Mouse (Mus musculus) heart, postnatal 36 days (tissue): ENCODE data around the gene Gnrhr. TPM values are rescaled to one million over a fixed set of nuclear protein-coding genes. Genes with fewer than 3 reads are reported as not detected.
A peak's percentile ranks its signal among the peaks of the same experiment; 100 is the strongest.

Experiments used
- DNase-seq, 2 experiments: peaks; one replicate each; pipeline ENCODE4 v3.0.0; 2021 to 2022
- intact Hi-C: fragments of 180-260 bp; cut with DNase I; formaldehyde crosslinking; loops from one replicate; pipeline ENCODE4 v1.15.1; 2025
- total RNA-seq, 2 experiments: library from RNA; stranded (reverse); gene quantifications; 2 replicates each; pipeline ENCODE4 v1.2.3; 2021

Gnrhr gene
- under 1 TPM; 0.22 to 0.84 TPM for total RNA-seq

DNA sequence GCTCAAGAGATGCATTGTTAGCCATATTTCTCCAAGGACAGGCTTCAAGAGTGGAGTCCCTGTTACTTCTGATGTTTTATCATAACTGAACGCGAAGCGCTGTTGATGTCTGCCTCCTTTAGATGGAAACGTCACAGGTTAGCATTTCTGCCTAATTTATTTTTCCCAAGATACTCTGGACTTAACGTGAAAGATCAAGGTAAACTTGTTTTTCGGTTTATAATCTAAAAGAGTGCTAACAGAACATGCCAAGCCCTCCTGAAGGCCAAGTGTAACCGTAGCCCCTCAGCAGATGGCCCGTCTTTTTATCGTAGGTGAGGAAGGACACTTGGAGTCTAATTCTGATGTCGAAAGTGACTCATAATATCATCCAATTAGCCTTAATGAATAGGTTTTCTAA lies at the start of gene Gnrhr:
Gene Gnrhr, minus strand, starts transcription at position 101 of the 400 bp plus-strand sequence.
- intact Hi-C loops: loop anchor here (10.0 kb wide), 1 partner anchor 447 kb away; no protein-coding TSS in a partner anchor
- DNase-seq: no peak

DNA sequence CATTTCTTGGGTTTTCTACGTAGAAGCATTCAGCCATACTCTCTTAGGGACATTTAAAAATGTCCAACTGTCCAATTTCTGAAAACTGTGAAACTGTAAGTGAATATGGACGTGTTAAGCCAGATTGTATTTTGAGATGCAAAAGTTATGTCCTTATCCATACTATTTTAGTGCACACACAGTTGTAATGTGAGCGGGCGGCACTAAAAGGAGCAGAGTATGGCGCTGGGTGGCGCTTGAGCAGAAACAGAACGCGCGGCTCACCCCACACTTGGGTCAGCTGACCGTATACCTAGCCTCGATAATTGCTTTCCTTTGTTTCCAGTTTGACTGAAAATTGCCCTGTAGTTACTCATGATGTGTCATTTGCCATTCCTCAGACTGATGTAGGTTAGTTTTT lies 48.9 kb upstream of the Gnrhr start:
- intact Hi-C loops: no loop called here
- no peak for DNase-seq

DNA sequence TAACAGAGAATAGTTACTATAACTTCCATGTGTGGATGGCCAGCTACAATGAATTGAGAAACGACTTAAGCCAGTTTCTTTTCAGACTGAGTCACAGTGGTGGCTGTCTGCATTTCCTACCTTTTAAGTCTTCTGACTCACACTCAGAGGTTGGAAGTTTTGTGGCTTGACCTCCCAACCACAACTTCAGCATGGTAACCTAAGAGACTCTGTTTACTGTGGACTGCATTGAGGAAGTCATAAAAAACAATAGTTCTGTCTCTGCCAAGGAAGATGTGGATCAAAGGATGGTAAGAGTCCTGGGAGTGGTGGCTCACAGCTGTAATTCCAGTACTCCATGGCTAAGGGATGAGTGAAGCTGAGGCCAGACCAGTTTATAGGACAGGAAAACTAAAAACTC lies 47.2 kb upstream of the Gnrhr start:
- no peak for DNase-seq
- intact Hi-C loops: no loop called here

DNA sequence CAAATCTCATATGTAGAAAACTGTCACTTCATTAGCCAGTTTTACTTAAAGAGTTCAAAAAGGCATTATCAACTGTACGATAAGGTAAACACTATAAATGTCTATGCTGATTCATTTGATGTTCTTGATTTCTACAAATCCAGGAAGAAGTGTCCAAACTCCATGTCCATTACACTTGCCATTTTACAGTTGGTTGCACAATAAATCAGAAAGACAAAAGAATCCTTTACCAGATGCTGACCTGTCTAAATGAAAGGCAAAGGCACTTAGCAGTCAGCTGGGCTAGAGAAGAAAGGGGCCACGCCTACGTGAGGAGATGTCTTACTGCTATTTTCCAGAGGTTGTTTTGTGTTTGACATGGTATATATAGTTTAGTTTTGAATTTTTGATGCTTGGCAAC lies 46.6 kb upstream of the Gnrhr start:
- no peak for DNase-seq
- intact Hi-C loops: no loop called here

DNA sequence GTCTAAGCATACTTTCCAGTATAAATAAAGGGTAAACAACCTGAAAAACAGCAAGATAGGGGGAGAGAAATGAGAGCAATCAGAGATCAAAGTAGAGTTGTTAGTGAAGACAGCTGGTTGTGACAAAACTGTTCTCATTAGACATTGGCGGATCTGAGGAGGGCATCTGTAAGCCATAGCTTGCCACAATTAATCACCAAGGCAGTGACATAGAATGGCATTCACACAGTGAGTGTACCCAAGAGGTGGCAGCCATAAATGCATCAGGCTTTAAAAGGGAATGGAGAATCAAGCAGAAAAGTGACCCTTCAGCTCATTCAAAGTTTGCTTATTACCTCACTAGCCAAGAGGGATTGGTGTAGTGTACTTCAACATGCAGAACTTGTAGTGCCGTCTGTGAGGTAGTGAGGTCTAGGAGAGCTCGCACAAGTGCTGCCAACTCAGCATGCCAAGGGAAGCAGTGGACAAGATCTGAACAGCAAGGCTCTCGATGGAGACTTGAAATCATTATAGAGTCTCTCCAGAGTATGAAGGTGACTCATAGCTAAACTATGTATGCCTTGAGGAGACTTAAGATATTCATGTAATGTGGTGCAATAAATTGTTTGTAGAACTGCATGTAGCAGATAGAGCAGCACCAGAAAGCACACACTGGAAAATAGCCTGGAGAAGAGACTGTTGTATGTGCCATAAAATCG lies 29.6 kb upstream of the Gnrhr start:
- DNase-seq: no peak

DNA sequence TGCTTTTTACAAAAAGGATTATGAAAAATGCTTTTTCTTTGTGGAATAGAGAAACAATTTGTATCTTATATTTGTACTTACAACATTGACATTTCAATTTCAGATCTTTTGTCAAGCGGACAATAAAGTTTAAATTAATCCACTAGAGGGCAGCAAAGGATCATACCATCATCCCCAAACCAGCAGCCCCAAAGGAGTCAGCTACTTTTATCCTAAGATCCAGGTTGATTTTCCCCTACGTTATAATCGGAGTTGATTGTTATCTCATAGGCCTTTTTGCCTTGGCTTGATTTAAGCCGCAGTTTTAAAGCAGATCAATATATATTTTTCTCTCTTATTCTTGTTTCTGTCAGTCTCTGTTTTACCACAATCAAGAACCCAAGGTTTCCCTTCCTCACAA lies 6.3 kb downstream of the Gnrhr start:
- intact Hi-C loops: loop anchor here (1.0 to 10.0 kb wide), 3 partner anchors 124 to 453 kb away; partner anchors contain the start of gene Cenpc1
- DNase-seq: no peak

More for the DNA sequence above, 29.6 kb upstream of the Gnrhr start:
- intact Hi-C loops: no loop called here

DNA sequence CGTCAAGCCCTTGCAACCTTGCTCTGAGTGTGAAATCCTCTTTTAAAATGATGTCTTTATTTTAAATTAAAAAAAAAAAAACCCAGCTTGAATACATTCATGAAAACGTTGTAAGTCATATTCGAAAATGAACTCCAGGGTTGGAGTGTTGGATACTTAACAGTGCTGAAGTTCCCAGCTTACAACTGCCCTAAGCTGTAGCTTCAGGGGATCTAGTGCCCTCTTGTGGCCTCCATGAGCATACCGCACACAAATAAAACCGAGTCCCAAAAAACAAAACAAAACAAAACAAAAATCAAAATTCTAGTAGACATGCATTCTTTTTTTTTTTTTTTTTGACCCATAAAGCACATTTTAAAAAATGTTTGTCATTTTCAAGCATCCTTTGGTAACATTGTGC lies 6.9 kb downstream of the Gnrhr start:
- intact Hi-C loops: loop anchor here (1.0 to 10.0 kb wide), 3 partner anchors 123 to 454 kb away; partner anchors contain the start of gene Cenpc1
- peak; percentile 18 to 42 for DNase-seq

DNA sequence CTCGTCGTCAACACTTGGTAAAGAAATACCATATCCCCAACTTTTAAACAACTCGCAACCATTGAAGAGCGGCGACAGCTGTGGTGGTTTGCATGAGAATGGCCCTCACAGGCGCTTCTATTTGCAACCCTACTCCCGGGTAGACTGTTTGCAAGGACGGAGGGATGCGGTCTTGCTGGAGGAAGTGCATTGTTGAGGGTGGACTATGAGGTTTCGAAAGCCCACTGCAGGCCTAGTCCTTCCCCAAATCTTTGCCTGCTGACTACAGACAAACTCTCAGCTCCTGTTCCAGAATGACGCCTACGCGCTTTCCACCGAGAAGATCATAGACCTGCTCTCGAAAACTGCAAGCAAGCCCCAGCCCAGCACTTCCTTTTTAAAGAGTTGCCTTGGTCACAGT lies 7.4 kb downstream of the Gnrhr start:
- intact Hi-C loops: loop anchor here (5.0 to 10.0 kb wide), 2 partner anchors 123 to 455 kb away; partner anchors contain the start of gene Cenpc1
- DNase-seq: no peak

DNA sequence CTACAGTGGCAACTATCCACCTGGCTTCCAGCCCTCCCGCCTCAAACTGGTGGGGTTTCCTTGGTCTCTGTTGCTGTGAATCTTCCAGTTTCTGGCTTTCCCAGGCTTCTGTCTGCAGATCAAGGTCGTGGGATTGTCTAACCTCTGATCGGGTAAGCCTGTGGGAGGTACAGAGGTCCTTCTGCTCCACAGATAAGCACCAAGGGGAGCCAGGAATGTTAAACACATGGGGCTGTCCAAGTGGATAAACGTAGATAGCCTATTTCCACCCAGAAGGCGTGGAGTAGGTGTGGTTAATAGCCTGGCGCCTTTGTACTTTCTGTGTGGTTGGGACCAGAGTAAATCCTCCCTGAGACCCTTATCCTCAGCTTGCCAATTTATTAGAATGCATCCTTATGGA lies 10.3 kb downstream of the Gnrhr start:
- intact Hi-C loops: no loop called here
- DNase-seq: no peak

DNA sequence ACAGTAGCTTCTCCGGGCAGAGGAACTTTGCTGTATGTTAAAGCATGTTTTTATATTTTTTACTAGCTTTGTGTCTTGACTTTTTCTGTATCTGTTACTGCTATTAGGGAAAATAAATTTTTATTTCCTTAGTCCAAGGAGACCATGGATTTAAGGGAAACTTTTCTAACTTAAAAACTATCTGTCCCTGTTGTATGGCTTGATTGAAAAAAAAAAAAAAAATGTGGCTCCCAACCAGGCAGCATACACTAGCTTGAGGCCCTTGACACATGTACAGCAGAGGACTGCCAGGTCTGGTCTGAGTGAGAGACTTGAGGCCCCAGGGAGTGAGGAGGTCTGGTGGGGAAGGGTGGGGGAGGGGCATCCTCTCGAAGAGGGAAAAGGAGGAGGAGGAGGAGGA lies 23.9 kb downstream of the Gnrhr start:
- no peak for DNase-seq
- intact Hi-C loops: loop anchor here (5.0 kb wide), 1 partner anchor 629 kb away; the partner anchor contains the start of gene Ythdc1

DNA sequence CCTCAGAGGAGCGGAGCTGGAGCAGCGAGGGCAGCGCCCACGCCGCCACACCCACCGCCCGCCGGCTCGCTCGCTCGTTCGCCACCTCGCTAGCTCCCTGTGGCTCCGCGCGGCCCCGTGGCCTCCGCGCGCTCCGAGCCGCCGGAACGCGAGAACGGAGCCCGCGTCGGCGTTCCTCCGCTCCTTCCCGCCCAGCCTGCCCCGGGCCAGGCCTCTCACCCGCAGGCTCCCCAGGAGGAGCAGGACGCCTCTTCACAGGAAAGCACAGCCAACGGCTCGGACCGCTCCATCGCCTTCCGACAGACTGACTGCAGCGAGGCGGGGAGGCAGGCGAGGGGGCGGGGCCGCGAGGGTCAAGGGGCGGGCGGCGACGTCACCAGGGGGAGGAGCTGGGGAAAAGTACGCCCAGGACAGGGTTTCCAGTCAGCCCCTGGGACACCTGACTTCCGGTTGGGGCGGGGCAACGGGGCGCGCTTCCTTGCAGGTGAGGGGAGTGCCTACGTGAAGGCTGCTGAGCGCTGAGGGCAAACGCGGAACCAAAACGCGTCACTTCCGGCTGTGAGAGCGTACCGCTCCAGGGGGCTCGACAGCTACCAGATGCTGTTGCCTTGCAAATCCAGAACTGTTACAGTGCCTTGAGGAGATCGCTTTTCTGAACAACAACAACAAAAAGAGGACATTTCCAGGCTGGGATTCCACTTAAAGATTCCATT lies 25.1 kb downstream of the Gnrhr start, which contains the start of gene Uba6:
Gene Uba6, minus strand, starts transcription at position 355 of the 713 bp plus-strand sequence.
- intact Hi-C loops: loop anchor here (1.0 to 5.0 kb wide), 2 partner anchors 106 to 630 kb away; partner anchors contain the start of gene Ythdc1
- DNase-seq: peak; percentile 96 to 97

DNA sequence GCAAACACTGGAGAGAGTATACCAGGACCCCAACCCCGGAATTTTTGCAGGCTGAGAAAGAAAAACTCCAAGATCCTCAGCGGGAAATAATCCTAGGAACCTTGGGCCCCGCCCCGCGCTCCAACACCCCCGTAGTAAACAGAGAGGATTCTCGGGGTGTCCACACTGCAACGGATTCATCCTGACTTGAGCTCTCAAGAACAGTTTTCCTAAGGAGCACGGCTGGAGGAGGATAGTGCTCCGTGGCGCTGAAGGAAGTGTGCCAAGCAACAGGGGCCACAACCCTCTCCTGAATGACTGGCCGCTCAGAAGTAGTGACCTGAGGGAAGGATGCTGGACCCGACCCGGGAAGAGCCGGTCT lies 25.6 kb downstream of the Gnrhr start:
- DNase-seq: no peak
- intact Hi-C loops: loop anchor here (1.0 to 5.0 kb wide), 2 partner anchors 106 to 630 kb away; partner anchors contain the start of gene Ythdc1

Other genes with a start within 250 kb of the Gnrhr start
- gene Cenpc1, start 132.3 kb downstream of the Gnrhr start, total RNA-seq: 1 to 10 TPM; 5.3 to 5.4 TPM
- under 1 TPM; 0.14 to 0.76 TPM for gene Stap1, start 126.2 kb downstream of the Gnrhr start, total RNA-seq
- gene Uba6, start 25.1 kb downstream of the Gnrhr start, total RNA-seq: 1 to 10 TPM; 6.7 to 7.3 TPM
- gene Tmprss11c, start 91.4 kb upstream of the Gnrhr start, total RNA-seq: not detected
- not detected for gene Tmprss11d, start 175.5 kb upstream of the Gnrhr start, total RNA-seq